Mouse (Mus musculus) midbrain, embryonic 10.5 days (tissue): ENCODE data around the gene Tada1. TPM values are rescaled to one million over a fixed set of nuclear protein-coding genes. Genes with fewer than 3 reads are reported as not detected.

ENCODE experiments used
- DNase-seq: peaks from one replicate; pipeline ENCODE4 v3.0.0-alpha.2; 2017; ENCODE audit warnings: low spot score
- H3K27ac ChIP-seq: fragments of 300-500 bp; sonication (generic); replicated peaks from 2 replicates; pipeline ENCODE4 v1.5.1; 2016; ENCODE audit warnings: mild to moderate bottlenecking
- H3K27me3 ChIP-seq: fragments of 300-500 bp; sonication (generic); 2 replicates; pipeline ENCODE4 v1.6.1; 2016; ENCODE audit warnings: low read depth, mild to moderate bottlenecking; ENCODE audit not compliant: poor library complexity, severe bottlenecking
- H3K36me3 ChIP-seq: fragments of 300-500 bp; sonication (generic); 2 replicates; pipeline ENCODE4 v1.6.1; 2016; ENCODE audit warnings: mild to moderate bottlenecking, moderate library complexity
- H3K4me1 ChIP-seq: fragments of 300-500 bp; sonication (generic); 2 replicates; pipeline ENCODE4 v1.6.1; 2016
- H3K4me3 ChIP-seq: fragments of 300-500 bp; sonication (generic); 2 replicates; pipeline ENCODE4 v1.5.1; 2016; ENCODE audit warnings: mild to moderate bottlenecking, moderate library complexity
- H3K9me3 ChIP-seq: fragments of 300-500 bp; sonication (generic); replicated peaks from 2 replicates; pipeline ENCODE4 v1.6.1; 2016; ENCODE audit warnings: mild to moderate bottlenecking
- WGBS: fragments of 180-500 bp; shearing (Covaris S2); methylation state at CpG from one replicate; pipeline ENCODE4 v1.1.7; 2016; 5-methylcytosine and 5-hydroxymethylcytosine counted together
- polyA plus RNA-seq: library from polyadenylated mRNA; unstranded; fragments of >200 nt; fragmentation: Nextera tagmentation; extraction: Ambion mirVana; gene quantifications from 2 replicates; pipeline ENCODE4 v1.2.1, GENCODE M21; 2016

Tada1 gene
- polyA plus RNA-seq, 1 experiment from 2014 or later: 70.3 TPM

- H3K4me1 ChIP-seq: no peaks in the 10 kb centered on the region
- no peaks in the 10 kb centered on the region for H3K9me3 ChIP-seq
- no peak overlapping the region for H3K4me3 ChIP-seq
- H3K36me3 ChIP-seq: no peaks in the 10 kb centered on the region
- DNase-seq: no peak
- H3K27me3 ChIP-seq: no peaks in the 10 kb centered on the region
- 81% methylated on average over 3 of the region's 3 CpGs for WGBS
- no peak overlapping the region for H3K27ac ChIP-seq
Observed at GRCm38 (mm10) chr1:166361842-166362241, 17.1 kb upstream of the Tada1 start.

- WGBS: 89% methylated on average over 3 of the region's 3 CpGs
- Histone ChIP-seq H3K4me1 (no peaks in the 10 kb centered on the region), H3K27me3 (no peaks in the 10 kb centered on the region), H3K4me3 (no peak overlapping the region), H3K9me3 (no peaks in the 10 kb centered on the region), H3K36me3 (no peaks in the 10 kb centered on the region), H3K27ac (no peak overlapping the region)
- DNase-seq: no peak
Observed at GRCm38 (mm10) chr1:166362659-166363058, 16.2 kb upstream of the Tada1 start.

GRCm38 (mm10) chr1:166363122-166363521, 15.8 kb upstream of the Tada1 start:
- DNase-seq: no peak
- H3K9me3 ChIP-seq: no peaks in the 10 kb centered on the region
- H3K27me3 ChIP-seq: no peaks in the 10 kb centered on the region
- H3K4me1 ChIP-seq: no peaks in the 10 kb centered on the region
- H3K36me3 ChIP-seq: no peaks in the 10 kb centered on the region
- H3K4me3 ChIP-seq: no peak overlapping the region
- H3K27ac ChIP-seq: no peak overlapping the region

DNA sequence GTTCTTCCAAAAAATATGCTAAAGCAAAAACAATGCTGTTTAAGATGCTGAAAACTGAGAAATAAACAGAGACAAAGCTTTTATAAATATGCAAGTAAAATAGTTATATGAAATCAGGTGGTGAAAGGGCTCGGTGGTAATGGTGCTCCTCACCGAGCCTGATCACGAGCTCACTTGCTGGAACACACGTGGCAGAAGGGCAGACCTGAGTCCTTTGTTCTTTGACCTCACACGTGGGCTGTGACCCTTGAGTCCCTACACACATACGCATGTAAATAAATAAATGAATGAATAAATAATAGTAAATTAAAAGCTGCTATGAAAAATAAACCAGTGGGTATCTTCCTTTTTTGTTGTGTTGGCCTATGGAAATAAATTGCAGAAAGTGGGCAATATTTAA, 1.7 kb upstream of the Tada1 start:
- peaks cover 8% of the 10 kb centered on the region for H3K36me3 ChIP-seq
- WGBS: 86% methylated on average over 6 of the region's 6 CpGs
- peaks cover 28% of the 10 kb centered on the region for H3K4me1 ChIP-seq
- H3K9me3 ChIP-seq: no peaks in the 10 kb centered on the region
- DNase-seq: peak; percentile 8
- H3K27me3 ChIP-seq: no peaks in the 10 kb centered on the region
- no peak overlapping the region for H3K27ac ChIP-seq
- H3K4me3 ChIP-seq: no peak overlapping the region

- H3K9me3 ChIP-seq: no peaks in the 10 kb centered on the region
- no peaks in the 10 kb centered on the region for H3K27me3 ChIP-seq
- WGBS: 7% methylated on average over 21 of the region's 21 CpGs
- H3K4me3 ChIP-seq: peak overlapping the region; percentile 91
- peaks cover 21% of the 10 kb centered on the region for H3K36me3 ChIP-seq
- H3K4me1 ChIP-seq: peaks cover 28% of the 10 kb centered on the region
- peak overlapping the region; percentile 97 for H3K27ac ChIP-seq
- no peak for DNase-seq
Observed at GRCm38 (mm10) chr1:166378431-166379012, 375 bp upstream of the Tada1 start.

DNA sequence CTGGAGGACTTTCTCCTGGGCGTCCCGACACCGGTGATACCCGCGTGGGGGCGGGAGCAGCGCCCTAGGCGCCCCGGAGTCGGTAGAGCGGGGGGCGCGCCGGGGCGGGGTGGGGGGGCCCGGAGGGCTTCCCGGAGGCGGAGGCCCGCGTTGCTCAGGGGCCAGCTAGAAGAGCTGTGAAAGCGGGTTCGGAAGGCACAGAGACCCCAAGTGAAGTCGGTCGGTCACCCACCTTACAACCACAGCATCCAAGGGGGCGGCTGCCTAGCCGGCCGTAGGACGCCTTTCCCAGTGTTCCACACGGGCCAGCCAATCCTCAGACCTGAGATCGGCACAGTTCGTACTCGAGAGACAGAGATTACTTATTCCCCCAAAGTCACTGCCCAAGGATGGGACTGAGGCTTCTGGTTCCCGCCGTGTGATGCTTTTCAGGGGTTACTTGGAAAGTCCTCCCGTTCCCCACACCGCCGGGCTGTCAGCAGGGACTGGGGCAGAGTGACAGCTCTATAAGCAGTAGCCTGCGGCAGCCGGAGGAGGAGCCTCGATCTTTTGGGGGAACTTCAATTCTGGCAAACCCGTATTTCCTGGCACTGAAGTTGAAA, 834 bp downstream of the Tada1 start:
- under 1% methylated on average over 41 of the region's 41 CpGs for WGBS
- H3K9me3 ChIP-seq: no peaks in the 10 kb centered on the region
- H3K36me3 ChIP-seq: peaks cover 33% of the 10 kb centered on the region
- peak overlapping the region; percentile 91 for H3K4me3 ChIP-seq
- DNase-seq: peak; percentile 76
- H3K27ac ChIP-seq: peak overlapping the region; percentile 97
- H3K27me3 ChIP-seq: no peaks in the 10 kb centered on the region
- H3K4me1 ChIP-seq: peaks cover 28% of the 10 kb centered on the region

DNA sequence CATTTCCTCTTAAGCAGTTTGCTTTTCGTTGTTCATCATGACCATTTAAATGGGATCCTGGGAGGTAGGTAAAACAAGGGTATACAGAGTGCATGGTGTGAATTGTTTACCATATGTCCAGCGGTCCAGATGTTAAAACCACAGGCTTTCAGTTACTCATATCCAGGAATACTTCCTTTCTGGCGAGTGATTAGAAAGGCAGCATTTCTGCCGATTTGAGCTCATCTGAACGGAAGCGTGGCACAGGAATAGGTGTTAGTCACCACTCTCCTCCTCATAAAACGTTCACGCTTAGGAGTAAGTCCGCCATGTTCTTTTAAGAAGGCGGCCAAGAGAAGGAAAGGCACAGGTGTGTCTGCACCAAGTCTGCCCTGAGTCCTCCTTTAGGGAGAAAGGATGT, 2.4 kb downstream of the Tada1 start:
- no peak for DNase-seq
- no peaks in the 10 kb centered on the region for H3K9me3 ChIP-seq
- H3K27ac ChIP-seq: no peak overlapping the region
- H3K4me3 ChIP-seq: no peak overlapping the region
- 88% methylated on average over 10 of the region's 10 CpGs for WGBS
- H3K27me3 ChIP-seq: no peaks in the 10 kb centered on the region
- H3K36me3 ChIP-seq: peaks cover 49% of the 10 kb centered on the region
- peaks cover 28% of the 10 kb centered on the region for H3K4me1 ChIP-seq

GRCm38 (mm10) chr1:166381821-166382220, 2.9 kb downstream of the Tada1 start:
- Histone ChIP-seq H3K36me3 (peaks cover 54% of the 10 kb centered on the region), H3K9me3 (no peaks in the 10 kb centered on the region), H3K4me3 (no peak overlapping the region), H3K27ac (no peak overlapping the region), H3K27me3 (no peaks in the 10 kb centered on the region), H3K4me1 (peaks cover 28% of the 10 kb centered on the region)
- DNase-seq: no peak
- WGBS: 95% methylated on average over 5 of the region's 5 CpGs

GRCm38 (mm10) chr1:166382626-166383025, 3.7 kb downstream of the Tada1 start:
- 88% methylated on average over 4 of the region's 4 CpGs for WGBS
- H3K36me3 ChIP-seq: peaks cover 62% of the 10 kb centered on the region
- DNase-seq: peak; percentile 9

GRCm38 (mm10) chr1:166384614-166385013, 5.7 kb downstream of the Tada1 start:
- peak; percentile 8 for DNase-seq
- Histone ChIP-seq H3K4me3 (no peak overlapping the region), H3K27me3 (no peaks in the 10 kb centered on the region), H3K27ac (no peak overlapping the region), H3K4me1 (peaks cover 21% of the 10 kb centered on the region), H3K9me3 (no peaks in the 10 kb centered on the region), H3K36me3 (peaks cover 82% of the 10 kb centered on the region)
- 95% methylated on average over 10 of the region's 10 CpGs for WGBS

More at GRCm38 (mm10) chr1:166382626-166383025, 3.7 kb downstream of the Tada1 start:
- H3K9me3 ChIP-seq: no peaks in the 10 kb centered on the region
- H3K27ac ChIP-seq: no peak overlapping the region
- no peak overlapping the region for H3K4me3 ChIP-seq
- H3K4me1 ChIP-seq: peaks cover 28% of the 10 kb centered on the region
- no peaks in the 10 kb centered on the region for H3K27me3 ChIP-seq

DNA sequence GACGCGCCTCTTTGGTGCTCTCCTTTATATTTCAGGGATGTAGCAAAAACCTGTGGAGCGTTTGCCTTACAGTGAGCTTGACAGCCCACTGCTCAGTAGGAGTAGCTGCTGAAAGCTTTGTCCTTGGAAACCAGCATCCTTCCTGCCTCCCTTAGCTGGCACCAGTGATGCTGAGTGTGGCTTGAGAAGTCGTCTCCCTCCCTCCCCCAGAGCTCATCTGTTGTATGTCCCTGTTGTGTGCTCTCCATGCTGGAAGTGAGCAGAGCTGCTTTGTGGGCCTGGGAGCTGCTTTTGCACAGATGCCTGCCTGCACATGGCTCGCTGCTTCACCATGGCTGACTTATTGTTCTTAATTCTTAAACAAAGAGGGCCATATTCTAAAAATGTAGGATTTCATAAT, 6.5 kb downstream of the Tada1 start:
- peaks cover 90% of the 10 kb centered on the region for H3K36me3 ChIP-seq
- H3K27ac ChIP-seq: no peak overlapping the region
- H3K4me1 ChIP-seq: peaks cover 15% of the 10 kb centered on the region
- H3K27me3 ChIP-seq: no peaks in the 10 kb centered on the region
- no peaks in the 10 kb centered on the region for H3K9me3 ChIP-seq
- peak; percentile 9 for DNase-seq
- 88% methylated on average over 5 of the region's 5 CpGs for WGBS
- no peak overlapping the region for H3K4me3 ChIP-seq

DNA sequence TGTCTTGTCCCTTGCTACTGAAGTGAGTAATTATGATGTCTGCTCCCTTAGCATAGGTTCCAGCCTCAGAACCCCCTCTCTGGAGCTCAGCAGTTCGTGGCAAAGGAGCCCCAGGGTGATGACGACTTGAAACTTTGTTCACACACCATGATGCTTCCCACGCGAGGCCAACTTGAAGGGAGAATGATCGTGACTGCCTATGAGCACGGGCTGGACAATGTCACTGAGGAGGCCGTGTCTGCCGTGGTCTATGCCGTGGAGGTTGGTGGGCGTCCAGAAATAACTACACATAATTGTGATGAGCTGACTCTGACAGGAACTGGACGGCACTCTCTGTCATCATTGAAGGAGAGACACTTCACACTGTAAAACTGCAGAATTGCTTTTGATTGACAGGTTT, 9.6 kb downstream of the Tada1 start:
- H3K27me3 ChIP-seq: no peaks in the 10 kb centered on the region
- no peaks in the 10 kb centered on the region for H3K9me3 ChIP-seq
- H3K27ac ChIP-seq: no peak overlapping the region
- DNase-seq: peak; percentile 9
- WGBS: 97% methylated on average over 11 of the region's 11 CpGs
- peaks cover 100% of the 10 kb centered on the region for H3K36me3 ChIP-seq
- H3K4me1 ChIP-seq: no peaks in the 10 kb centered on the region
- no peak overlapping the region for H3K4me3 ChIP-seq

- WGBS: 94% methylated on average over 16 of the region's 16 CpGs
- no peaks in the 10 kb centered on the region for H3K27me3 ChIP-seq
- H3K9me3 ChIP-seq: no peaks in the 10 kb centered on the region
- H3K4me3 ChIP-seq: no peak overlapping the region
- no peak overlapping the region for H3K27ac ChIP-seq
- peak; percentile 10 for DNase-seq
- peaks cover 100% of the 10 kb centered on the region for H3K36me3 ChIP-seq
- H3K4me1 ChIP-seq: no peaks in the 10 kb centered on the region
Observed at GRCm38 (mm10) chr1:166389406-166390125, 10.7 kb downstream of the Tada1 start.
